Mouse (Mus musculus): ENCODE results near the gene Ghrl. TPM values are rescaled to one million over a fixed set of nuclear protein-coding genes. Genes with fewer than 3 reads are reported as not detected.
"Not testable (repeated sequence)": the region's sequence is repeated elsewhere in the genome, so short reads cannot be mapped to it uniquely, and the experiment has no call there.

Gene Ghrl
- polyA plus RNA-seq, 1 experiment = 1.8 TPM

- H3K4me3 ChIP-seq (ENCODE audit: control insufficient read depth, insufficient read depth, low read length) = no peak overlapping the region
- peaks cover 5% of the 10 kb centered on the region; the same call in 1 of the 2 replicates for H3K4me1 ChIP-seq (replicated peaks; ENCODE audit: control insufficient read depth, insufficient read depth, low read length)
- no peak overlapping the region for H3K27ac ChIP-seq (ENCODE audit: control insufficient read depth, insufficient read depth, low read length)
- H3K36me3 ChIP-seq (ENCODE audit: control insufficient read depth, insufficient read depth, low read length) = no peaks in the 10 kb centered on the region
- no peaks in the 10 kb centered on the region for H3K27me3 ChIP-seq (ENCODE audit: control insufficient read depth, insufficient read depth, low read length)
- DNase-seq = no peak
- TF ChIP-seq CTCF (IDR thresholded peaks at IDR 0.05; ENCODE audit: borderline replicate concordance, control insufficient read depth, extremely low read depth, insufficient read depth, low read length, poor library complexity) = no peak
- no peak for TF ChIP-seq POLR2A (IDR thresholded peaks at IDR 0.05; ENCODE audit: control insufficient read depth, extremely low read depth, insufficient read depth, low read length, poor library complexity)
- 78% methylated on average over 9 of the region's 9 CpGs for WGBS
These were observed 39.6 kb downstream of the Ghrl start for GRCm38 (mm10) chr6:113679993-113680566.

GRCm38 (mm10) chr6:113678246-113679012 lies 41.3 kb downstream of the Ghrl start:
- Histone ChIP-seq H3K36me3 (ENCODE audit: control insufficient read depth, insufficient read depth, low read length) (no peaks in the 10 kb centered on the region), H3K4me3 (ENCODE audit: control insufficient read depth, insufficient read depth, low read length) (no peak overlapping the region), H3K4me1 (replicated peaks; ENCODE audit: control insufficient read depth, insufficient read depth, low read length) (peaks cover 5% of the 10 kb centered on the region; the same call in 1 of the 2 replicates), H3K27me3 (ENCODE audit: control insufficient read depth, insufficient read depth, low read length) (no peaks in the 10 kb centered on the region), H3K27ac (ENCODE audit: control insufficient read depth, insufficient read depth, low read length) (no peak overlapping the region)
- 97% methylated on average over 14 of the region's 14 CpGs for WGBS
- no peak for TF ChIP-seq CTCF (IDR thresholded peaks at IDR 0.05; ENCODE audit: borderline replicate concordance, control insufficient read depth, extremely low read depth, insufficient read depth, low read length, poor library complexity)
- TF ChIP-seq POLR2A (IDR thresholded peaks at IDR 0.05; ENCODE audit: control insufficient read depth, extremely low read depth, insufficient read depth, low read length, poor library complexity) = no peak
- no peak for DNase-seq

- 62% methylated on average over 14 of the region's 14 CpGs for WGBS
- H3K27me3 ChIP-seq (ENCODE audit: control insufficient read depth, insufficient read depth, low read length) = no peaks in the 10 kb centered on the region
- H3K27ac ChIP-seq (ENCODE audit: control insufficient read depth, insufficient read depth, low read length) = no peak overlapping the region
- no peaks in the 10 kb centered on the region for H3K36me3 ChIP-seq (ENCODE audit: control insufficient read depth, insufficient read depth, low read length)
- peaks cover 5% of the 10 kb centered on the region; the same call in 1 of the 2 replicates for H3K4me1 ChIP-seq (replicated peaks; ENCODE audit: control insufficient read depth, insufficient read depth, low read length)
- TF ChIP-seq CTCF (IDR thresholded peaks at IDR 0.05; ENCODE audit: borderline replicate concordance, control insufficient read depth, extremely low read depth, insufficient read depth, low read length, poor library complexity) (no peak), POLR2A (IDR thresholded peaks at IDR 0.05; ENCODE audit: control insufficient read depth, extremely low read depth, insufficient read depth, low read length, poor library complexity) (no peak)
- DNase-seq = no peak
- H3K4me3 ChIP-seq (ENCODE audit: control insufficient read depth, insufficient read depth, low read length) = no peak overlapping the region
These were observed 42.5 kb downstream of the Ghrl start for GRCm38 (mm10) chr6:113677070-113677734.

- Histone ChIP-seq H3K27ac (ENCODE audit: control insufficient read depth, insufficient read depth, low read length) (no peak overlapping the region), H3K4me1 (replicated peaks; ENCODE audit: control insufficient read depth, insufficient read depth, low read length) (peaks cover 3% of the 10 kb centered on the region; the same call in 1 of the 2 replicates), H3K36me3 (ENCODE audit: control insufficient read depth, insufficient read depth, low read length) (no peaks in the 10 kb centered on the region), H3K27me3 (ENCODE audit: control insufficient read depth, insufficient read depth, low read length) (no peaks in the 10 kb centered on the region), H3K4me3 (ENCODE audit: control insufficient read depth, insufficient read depth, low read length) (no peak overlapping the region)
- DNase-seq = no peak
- 99% methylated on average over 9 of the region's 9 CpGs for WGBS
- no peak for TF ChIP-seq POLR2A (IDR thresholded peaks at IDR 0.05; ENCODE audit: control insufficient read depth, extremely low read depth, insufficient read depth, low read length, poor library complexity)
- no peak for TF ChIP-seq CTCF (IDR thresholded peaks at IDR 0.05; ENCODE audit: borderline replicate concordance, control insufficient read depth, extremely low read depth, insufficient read depth, low read length, poor library complexity)
These were observed 43.7 kb downstream of the Ghrl start for GRCm38 (mm10) chr6:113675991-113676390.

GRCm38 (mm10) chr6:113675234-113675633 lies 44.4 kb downstream of the Ghrl start:
- peaks cover 5% of the 10 kb centered on the region for H3K4me1 ChIP-seq (replicated peaks; ENCODE audit: control insufficient read depth, insufficient read depth, low read length)
- no peak for DNase-seq
- no peak overlapping the region for H3K4me3 ChIP-seq (ENCODE audit: control insufficient read depth, insufficient read depth, low read length)
- no peak for TF ChIP-seq POLR2A (IDR thresholded peaks at IDR 0.05; ENCODE audit: control insufficient read depth, extremely low read depth, insufficient read depth, low read length, poor library complexity)
- no peak for TF ChIP-seq CTCF (IDR thresholded peaks at IDR 0.05; ENCODE audit: borderline replicate concordance, control insufficient read depth, extremely low read depth, insufficient read depth, low read length, poor library complexity)
- 65% methylated on average over 4 of the region's 4 CpGs for WGBS
- no peaks in the 10 kb centered on the region for H3K36me3 ChIP-seq (ENCODE audit: control insufficient read depth, insufficient read depth, low read length)
- no peak overlapping the region for H3K27ac ChIP-seq (ENCODE audit: control insufficient read depth, insufficient read depth, low read length)
- no peaks in the 10 kb centered on the region for H3K27me3 ChIP-seq (ENCODE audit: control insufficient read depth, insufficient read depth, low read length)

- Histone ChIP-seq H3K36me3 (ENCODE audit: control insufficient read depth, insufficient read depth, low read length) (no peaks in the 10 kb centered on the region), H3K4me3 (ENCODE audit: control insufficient read depth, insufficient read depth, low read length) (no peak overlapping the region), H3K27me3 (ENCODE audit: control insufficient read depth, insufficient read depth, low read length) (no peaks in the 10 kb centered on the region), H3K4me1 (replicated peaks; ENCODE audit: control insufficient read depth, insufficient read depth, low read length) (peaks cover 23% of the 10 kb centered on the region), H3K27ac (ENCODE audit: control insufficient read depth, insufficient read depth, low read length) (no peak overlapping the region)
- TF ChIP-seq POLR2A (IDR thresholded peaks at IDR 0.05; ENCODE audit: control insufficient read depth, extremely low read depth, insufficient read depth, low read length, poor library complexity) (no peak), CTCF (IDR thresholded peaks at IDR 0.05; ENCODE audit: borderline replicate concordance, control insufficient read depth, extremely low read depth, insufficient read depth, low read length, poor library complexity) (no peak)
- DNase-seq = no peak
- 85% methylated on average over 6 of the region's 6 CpGs for WGBS
These were observed 46.7 kb downstream of the Ghrl start for GRCm38 (mm10) chr6:113672989-113673388.

- H3K36me3 ChIP-seq (ENCODE audit: control insufficient read depth, insufficient read depth, low read length); H3K27ac ChIP-seq (ENCODE audit: control insufficient read depth, insufficient read depth, low read length); H3K4me3 ChIP-seq (ENCODE audit: control insufficient read depth, insufficient read depth, low read length); DNase-seq; H3K27me3 ChIP-seq (ENCODE audit: control insufficient read depth, insufficient read depth, low read length): not testable (repeated sequence)
- H3K4me1 ChIP-seq (replicated peaks; ENCODE audit: control insufficient read depth, insufficient read depth, low read length) = peaks cover 25% of the 10 kb centered on the region
- WGBS = 96% methylated on average over 1 of the region's 1 CpGs
These were observed 47.7 kb downstream of the Ghrl start for GRCm38 (mm10) chr6:113672029-113672428.
